Mouse (Mus musculus): ENCODE measurements around the gene Slc52a3. TPM values are rescaled to one million over a fixed set of nuclear protein-coding genes. Genes with fewer than 3 reads are reported as not detected.

Slc52a3 gene
- total RNA-seq, 2 experiments from 2014 or later: 3.8 to 3.9 TPM

- DNase-seq (ENCODE audit: low spot score in 2 of 2): no peak
- intact Hi-C loops (cut with DNase I): loop anchor here (10.0 kb wide), 1 partner anchor 343 kb away; no protein-coding TSS in a partner anchor
These were observed 25.7 kb downstream of the Slc52a3 start for GRCm38 (mm10) chr2:152022022-152022421.

- DNase-seq (ENCODE audit: low spot score in 2 of 2): no peak
- intact Hi-C loops (cut with DNase I): loop anchor here (10.0 kb wide), 1 partner anchor 340 kb away; no protein-coding TSS in a partner anchor
These were observed 28.6 kb downstream of the Slc52a3 start for GRCm38 (mm10) chr2:152024883-152025422.

GRCm38 (mm10) chr2:152029252-152030082 lies 33.2 kb downstream of the Slc52a3 start:
- intact Hi-C loops (cut with DNase I): loop anchor here (2.0 to 10.0 kb wide), 3 partner anchors 53 to 335 kb away; partner anchors contain the start of gene Scrt2
- DNase-seq (ENCODE audit: low spot score in 2 of 2): peak; percentile 80 to 92

- intact Hi-C loops (cut with DNase I): loop anchor here (5.0 kb wide), 1 partner anchor 51 kb away; the partner anchor contains the start of gene Scrt2
- DNase-seq (ENCODE audit: low spot score in 2 of 2): no peak
These were observed 34.7 kb downstream of the Slc52a3 start for GRCm38 (mm10) chr2:152030986-152031385.

GRCm38 (mm10) chr2:152040101-152040500 lies 43.8 kb downstream of the Slc52a3 start:
- no peak for DNase-seq (ENCODE audit: low spot score in 2 of 2)
- intact Hi-C loops (cut with DNase I): no loop called here

- no peak for DNase-seq (ENCODE audit: low spot score in 2 of 2)
- intact Hi-C loops (cut with DNase I): no loop called here
These were observed 51.0 kb downstream of the Slc52a3 start for GRCm38 (mm10) chr2:152047116-152048002.

GRCm38 (mm10) chr2:152048003-152048980 lies 52.0 kb downstream of the Slc52a3 start:
- intact Hi-C loops (cut with DNase I): no loop called here
- DNase-seq (ENCODE audit: low spot score in 2 of 2): no peak

GRCm38 (mm10) chr2:152048981-152049441 lies 52.7 kb downstream of the Slc52a3 start:
- intact Hi-C loops (cut with DNase I): no loop called here
- DNase-seq (ENCODE audit: low spot score in 2 of 2): no peak

- intact Hi-C loops (cut with DNase I): no loop called here
- DNase-seq (ENCODE audit: low spot score in 2 of 2): no peak
These were observed 53.4 kb downstream of the Slc52a3 start for GRCm38 (mm10) chr2:152049611-152050270.

- intact Hi-C loops (cut with DNase I): no loop called here
- DNase-seq (ENCODE audit: low spot score in 2 of 2): no peak
These were observed 54.0 kb downstream of the Slc52a3 start for GRCm38 (mm10) chr2:152050316-152050715.

- DNase-seq (ENCODE audit: low spot score in 2 of 2): no peak
- intact Hi-C loops (cut with DNase I): no loop called here
These were observed 55.7 kb downstream of the Slc52a3 start for GRCm38 (mm10) chr2:152051985-152052384.

- no peak for DNase-seq (ENCODE audit: low spot score in 2 of 2)
- intact Hi-C loops (cut with DNase I): no loop called here
These were observed 59.1 kb downstream of the Slc52a3 start for GRCm38 (mm10) chr2:152055406-152055805.

- no peak for DNase-seq (ENCODE audit: low spot score in 2 of 2)
- intact Hi-C loops (cut with DNase I): no loop called here
These were observed 60.3 kb downstream of the Slc52a3 start for GRCm38 (mm10) chr2:152056368-152057251.

GRCm38 (mm10) chr2:152057252-152057563 lies 60.9 kb downstream of the Slc52a3 start:
- no peak for DNase-seq (ENCODE audit: low spot score in 2 of 2)
- intact Hi-C loops (cut with DNase I): no loop called here

All from left cerebral cortex, postnatal 14 days (tissue).